Mouse (Mus musculus): ENCODE measurements at regions not wholly inside any gene's neighbourhood (a gene's known extent, or its start where the extent isn't known, plus 50 kb on each side); places are given as distances from the start of the nearest gene placed in this dataset.
"Not testable (repeated sequence)": the region's sequence is repeated elsewhere in the genome, so short reads cannot be mapped to it uniquely, and the experiment has no call there.

DNA sequence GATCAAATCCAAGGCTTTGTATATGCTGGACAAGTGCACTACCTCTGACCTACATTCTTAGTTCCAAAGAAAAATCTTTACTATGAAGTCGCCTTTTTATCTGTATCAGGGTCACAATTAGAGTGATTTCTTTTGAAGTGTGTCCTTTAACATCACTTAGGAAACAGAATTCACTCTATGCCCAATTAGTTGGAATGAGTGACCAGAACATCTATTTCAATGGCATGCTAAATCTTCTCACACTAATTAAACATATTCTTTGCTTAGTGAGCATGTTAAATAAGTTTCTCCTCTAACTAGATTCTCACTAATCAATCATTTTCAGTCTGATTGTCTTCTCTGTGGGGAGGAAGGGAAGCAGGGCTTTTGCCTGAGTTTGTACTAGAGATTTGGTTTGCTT is 84.9 kb downstream of the Arl6ip6 start:
- H3K4me1 ChIP-seq, result no peaks in the 10 kb centered on the region
- H3K4me2 ChIP-seq (replicated peaks), result no peak overlapping the region
- no peaks in the 10 kb centered on the region for H3K36me3 ChIP-seq
- H3K4me3 ChIP-seq, result no peak overlapping the region
- ATAC-seq (replicated peaks), result no peak
- no peaks in the 10 kb centered on the region for H3K9me3 ChIP-seq
- no peak overlapping the region for H3K27ac ChIP-seq (replicated peaks)
- no peak overlapping the region for H3K9ac ChIP-seq (replicated peaks)
- WGBS, result 12% methylated on average over 1 of the region's 1 CpGs
- no peaks in the 10 kb centered on the region for H3K27me3 ChIP-seq

DNA sequence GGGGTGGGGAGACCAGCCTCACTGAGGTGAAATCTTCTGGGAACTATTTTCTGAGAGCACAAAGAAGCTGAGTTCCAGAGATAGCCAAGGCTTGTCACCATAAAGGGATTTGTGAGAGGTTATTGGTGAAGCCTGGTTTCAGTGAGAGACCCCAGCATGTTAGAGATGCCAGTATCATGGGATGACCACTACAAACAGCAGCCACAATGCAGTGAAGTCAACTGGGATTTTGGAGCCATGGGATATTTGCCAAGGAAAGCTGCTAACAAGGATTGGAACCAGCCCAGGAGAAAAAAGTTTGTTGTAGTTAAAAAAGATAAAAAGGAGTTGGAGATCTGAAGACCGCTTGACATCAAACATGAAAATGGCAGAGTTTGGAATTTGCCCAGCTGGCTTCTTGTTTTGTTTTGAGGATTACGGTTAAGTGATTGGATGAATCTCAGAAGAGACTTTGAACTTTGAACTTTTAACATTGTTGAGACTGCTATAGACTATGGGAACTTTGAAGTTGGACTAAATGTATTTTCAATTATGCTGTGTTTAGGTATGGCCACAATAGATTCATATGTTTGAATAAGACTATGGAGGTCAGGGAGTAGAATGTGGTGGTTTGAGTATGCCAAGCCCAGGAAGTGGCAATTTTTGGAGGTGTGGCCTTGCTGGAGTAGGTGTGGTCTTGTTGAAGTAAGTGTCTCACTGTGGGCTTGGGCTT is 110.3 kb downstream of the Arl6ip6 start:
- no peaks in the 10 kb centered on the region for H3K9me3 ChIP-seq
- H3K4me3 ChIP-seq, result no peak overlapping the region
- ATAC-seq (replicated peaks), result no peak
- 67% methylated on average over 2 of the region's 2 CpGs for WGBS
- H3K27ac ChIP-seq (replicated peaks), result no peak overlapping the region
- no peak overlapping the region for H3K4me2 ChIP-seq (replicated peaks)
- H3K4me1 ChIP-seq, result no peaks in the 10 kb centered on the region
- H3K9ac ChIP-seq (replicated peaks), result no peak overlapping the region
- no peaks in the 10 kb centered on the region for H3K36me3 ChIP-seq
- H3K27me3 ChIP-seq, result no peaks in the 10 kb centered on the region

- Histone ChIP-seq H3K4me2 (replicated peaks) (no peak overlapping the region), H3K27ac (replicated peaks) (no peak overlapping the region), H3K9ac (replicated peaks) (no peak overlapping the region), H3K9me3 (no peaks in the 10 kb centered on the region), H3K27me3 (no peaks in the 10 kb centered on the region), H3K4me1 (no peaks in the 10 kb centered on the region), H3K4me3 (no peak overlapping the region), H3K36me3 (no peaks in the 10 kb centered on the region)
- WGBS, result 26% methylated on average over 6 of the region's 6 CpGs
- ATAC-seq (replicated peaks), result peak; percentile 46; the same call in 1 of the 2 replicates
Observed at GRCm38 (mm10) chr2:53330680-53331079, 139.2 kb downstream of the Arl6ip6 start.

DNA sequence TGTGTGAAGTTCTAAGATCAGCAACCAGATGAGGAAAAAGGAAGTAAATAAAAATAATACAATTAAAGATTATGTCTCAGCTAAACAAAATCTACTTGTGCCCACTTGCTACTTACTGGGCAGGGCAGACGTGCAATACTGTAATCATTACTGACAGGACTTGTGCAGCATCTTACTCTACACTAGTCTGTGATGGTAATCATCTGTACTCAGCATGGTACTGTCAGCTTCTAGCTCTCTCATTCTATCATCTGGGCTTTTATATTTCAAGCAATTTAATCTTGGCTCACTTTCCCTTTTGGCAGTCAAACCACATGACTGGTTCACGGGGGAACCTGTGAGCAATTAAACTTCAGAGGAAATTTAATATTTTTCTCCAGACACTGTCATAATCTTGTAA is 167.5 kb downstream of the Arl6ip6 start:
- ATAC-seq (replicated peaks), result no peak
- no peaks in the 10 kb centered on the region for H3K9me3 ChIP-seq
- no peak overlapping the region for H3K27ac ChIP-seq (replicated peaks)
- 62% methylated on average over 2 of the region's 2 CpGs for WGBS
- H3K4me1 ChIP-seq, result no peaks in the 10 kb centered on the region
- no peak overlapping the region for H3K4me2 ChIP-seq (replicated peaks)
- H3K27me3 ChIP-seq, result no peaks in the 10 kb centered on the region
- no peak overlapping the region for H3K9ac ChIP-seq (replicated peaks)
- H3K4me3 ChIP-seq, result no peak overlapping the region
- H3K36me3 ChIP-seq, result no peaks in the 10 kb centered on the region

DNA sequence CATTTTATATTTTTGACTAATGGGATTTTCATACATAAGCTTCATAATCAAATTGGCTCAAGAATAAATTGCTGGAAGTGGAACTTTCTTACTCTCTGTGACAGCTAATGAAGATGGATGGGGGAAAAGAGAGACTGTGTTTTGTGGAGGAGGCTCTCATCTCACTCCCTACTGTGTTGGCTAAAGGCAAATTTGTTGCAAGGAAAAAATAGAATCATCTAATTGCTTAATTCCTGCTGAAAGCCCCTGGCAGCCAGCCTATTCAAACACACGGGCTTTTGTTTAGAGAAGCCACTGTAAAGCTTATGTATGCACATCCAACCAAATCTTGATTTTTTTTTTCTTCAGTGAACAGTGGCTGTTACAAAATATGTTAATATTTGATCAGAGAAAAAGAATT is 190.8 kb downstream of the Arl6ip6 start:
- H3K27me3 ChIP-seq, result no peaks in the 10 kb centered on the region
- peaks cover 19% of the 10 kb centered on the region for H3K4me1 ChIP-seq
- no peak overlapping the region for H3K9ac ChIP-seq (replicated peaks)
- H3K27ac ChIP-seq (replicated peaks), result no peak overlapping the region
- H3K36me3 ChIP-seq, result no peaks in the 10 kb centered on the region
- H3K4me3 ChIP-seq, result no peak overlapping the region
- WGBS, result 0% methylated on average over 1 of the region's 1 CpGs
- H3K9me3 ChIP-seq, result no peaks in the 10 kb centered on the region
- peak; percentile 62 for ATAC-seq (replicated peaks)
- H3K4me2 ChIP-seq (replicated peaks), result no peak overlapping the region

- Histone ChIP-seq H3K27me3 (no peaks in the 10 kb centered on the region), H3K4me1 (peaks cover 19% of the 10 kb centered on the region), H3K4me3 (no peak overlapping the region), H3K9ac (replicated peaks) (no peak overlapping the region), H3K36me3 (no peaks in the 10 kb centered on the region), H3K4me2 (replicated peaks) (no peak overlapping the region), H3K9me3 (no peaks in the 10 kb centered on the region), H3K27ac (replicated peaks) (no peak overlapping the region)
- peak; percentile 78 for ATAC-seq (replicated peaks)
- 4% methylated on average over 8 of the region's 8 CpGs for WGBS
Observed at GRCm38 (mm10) chr2:53384545-53385176, 193.1 kb downstream of the Arl6ip6 start.

DNA sequence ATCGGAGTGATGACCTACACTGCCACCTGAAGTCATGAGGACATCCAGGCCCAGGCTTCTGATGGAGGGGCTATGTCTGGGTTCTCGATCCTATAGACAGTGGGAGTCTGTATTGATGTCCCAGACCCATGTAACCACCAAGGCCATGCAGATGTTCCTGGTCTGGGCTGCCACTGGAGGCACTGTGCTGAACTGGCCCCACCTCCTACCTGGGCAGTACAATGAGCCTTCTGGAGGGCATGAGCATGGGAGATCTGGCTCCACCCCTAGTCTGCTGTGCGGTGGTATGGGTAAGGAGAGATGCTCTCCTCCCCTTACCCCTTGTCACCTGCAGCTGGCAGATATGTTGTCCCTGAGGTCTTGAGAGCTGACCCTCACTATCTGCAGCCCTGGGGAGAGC is 197.1 kb downstream of the Arl6ip6 start:
- Histone ChIP-seq H3K27ac (replicated peaks) (no peak overlapping the region), H3K4me1 (peaks cover 10% of the 10 kb centered on the region), H3K9ac (replicated peaks) (no peak overlapping the region), H3K27me3 (no peaks in the 10 kb centered on the region), H3K36me3 (no peaks in the 10 kb centered on the region), H3K9me3 (no peaks in the 10 kb centered on the region), H3K4me2 (replicated peaks) (no peak overlapping the region), H3K4me3 (no peak overlapping the region)
- WGBS, result 93% methylated on average over 3 of the region's 3 CpGs
- ATAC-seq (replicated peaks), result 0 out of 2 replicates have a peak, but pooled peaks have one; percentile 4

GRCm38 (mm10) chr2:53414471-53414870 is 222.9 kb downstream of the Arl6ip6 start:
- Histone ChIP-seq H3K27me3 (no peaks in the 10 kb centered on the region), H3K9me3 (no peaks in the 10 kb centered on the region), H3K36me3 (no peaks in the 10 kb centered on the region), H3K27ac (replicated peaks) (no peak overlapping the region), H3K4me3 (no peak overlapping the region), H3K4me2 (replicated peaks) (no peak overlapping the region), H3K9ac (replicated peaks) (no peak overlapping the region), H3K4me1 (no peaks in the 10 kb centered on the region)
- no peak for ATAC-seq (replicated peaks)
- WGBS, result 92% methylated on average over 2 of the region's 2 CpGs

DNA sequence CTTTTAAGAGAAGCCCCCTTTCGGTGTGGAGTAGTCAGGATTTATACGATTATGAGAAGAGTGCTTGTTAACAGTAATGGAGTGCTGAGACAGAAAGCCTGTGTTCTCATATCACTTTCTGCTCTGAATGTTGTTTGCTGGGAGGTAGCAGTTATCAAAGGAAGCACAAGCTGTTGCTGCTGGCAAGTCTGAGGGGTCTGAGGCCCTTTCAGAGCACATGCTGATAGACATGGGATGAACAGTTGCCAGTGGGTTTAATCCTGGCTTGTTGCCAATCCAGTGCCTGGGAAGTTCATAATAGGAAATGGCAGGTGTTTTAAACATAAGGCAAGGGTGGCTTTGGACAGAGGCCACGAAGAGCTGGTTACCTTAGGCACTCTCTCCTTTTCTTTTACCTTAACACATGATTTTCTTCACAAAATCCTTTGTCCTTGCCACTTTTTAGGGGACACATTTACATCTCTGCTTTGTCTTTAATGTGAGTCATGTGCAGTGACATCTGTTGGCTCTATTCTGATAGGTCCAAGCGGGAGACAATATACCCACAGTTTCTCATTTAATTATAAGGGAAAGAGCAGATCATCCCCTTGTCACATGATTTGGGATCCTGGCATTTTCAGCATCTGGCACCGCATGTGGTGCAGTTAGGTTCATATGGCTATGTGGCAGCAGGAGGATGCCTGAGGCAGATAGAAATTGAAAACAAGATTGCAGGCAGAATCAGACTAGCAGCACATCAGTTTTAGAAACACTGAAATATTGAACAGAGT is 245.7 kb downstream of the Arl6ip6 start:
- Histone ChIP-seq H3K4me3 (no peak overlapping the region), H3K9me3 (no peaks in the 10 kb centered on the region), H3K4me1 (peaks cover 19% of the 10 kb centered on the region), H3K4me2 (replicated peaks) (no peak overlapping the region), H3K9ac (replicated peaks) (no peak overlapping the region), H3K27ac (replicated peaks) (peak overlapping the region; percentile 84), H3K27me3 (no peaks in the 10 kb centered on the region), H3K36me3 (no peaks in the 10 kb centered on the region)
- WGBS, result 13% methylated on average over 5 of the region's 5 CpGs
- ATAC-seq (replicated peaks), result peak; percentile 96

GRCm38 (mm10) chr2:53440301-53440700 is 248.8 kb downstream of the Arl6ip6 start:
- H3K4me3 ChIP-seq; H3K9me3 ChIP-seq; H3K27me3 ChIP-seq; ATAC-seq (replicated peaks); H3K4me2 ChIP-seq (replicated peaks); H3K27ac ChIP-seq (replicated peaks); H3K36me3 ChIP-seq; H3K9ac ChIP-seq (replicated peaks): not testable (repeated sequence)
- H3K4me1 ChIP-seq, result peaks cover 19% of the 10 kb centered on the region
- 55% methylated on average over 3 of the region's 3 CpGs for WGBS

GRCm38 (mm10) chr2:53460265-53460664 is 268.7 kb downstream of the Arl6ip6 start:
- Histone ChIP-seq H3K9me3 (no peaks in the 10 kb centered on the region), H3K9ac (replicated peaks) (no peak overlapping the region), H3K36me3 (no peaks in the 10 kb centered on the region), H3K4me1 (0 out of 2 replicates have a peak, but pooled peaks cover 3% of the 10 kb centered on the region), H3K4me2 (replicated peaks) (no peak overlapping the region), H3K27me3 (no peaks in the 10 kb centered on the region), H3K27ac (replicated peaks) (no peak overlapping the region), H3K4me3 (no peak overlapping the region)
- no peak for ATAC-seq (replicated peaks)
- 62% methylated on average over 3 of the region's 3 CpGs for WGBS

- H3K36me3 ChIP-seq, result no peaks in the 10 kb centered on the region
- 83% methylated on average over 4 of the region's 4 CpGs for WGBS
- H3K4me2 ChIP-seq (replicated peaks), result no peak overlapping the region
- H3K27me3 ChIP-seq, result no peaks in the 10 kb centered on the region
- no peaks in the 10 kb centered on the region for H3K9me3 ChIP-seq
- ATAC-seq (replicated peaks), result no peak
- no peak overlapping the region for H3K4me3 ChIP-seq
- H3K4me1 ChIP-seq, result no peaks in the 10 kb centered on the region
- H3K9ac ChIP-seq (replicated peaks), result no peak overlapping the region
- H3K27ac ChIP-seq (replicated peaks), result no peak overlapping the region
Observed at GRCm38 (mm10) chr2:53474455-53474854, 282.9 kb downstream of the Arl6ip6 start.

Data from forebrain, embryonic 15.5 days (tissue).